Mouse (Mus musculus) T-helper 17 cell (primary cell): Measurements from ENCODE around the gene Obox1.
"Not testable (repeated sequence)": the region's sequence is repeated elsewhere in the genome, so short reads cannot be mapped to it uniquely, and the experiment has no call there.

Experiments used
- in situ Hi-C, 2 experiments: fragments of 300-600 bp; cut with MboI, MseI; formaldehyde crosslinking; loops; 1 replicate in 1 of 2; 2 replicates in 1 of 2; pipeline ENCODE4 v1.15.1; 2025; ENCODE audit warnings: high pct_unique_total_duplicates in 2 of 2

The Obox1 gene

DNA sequence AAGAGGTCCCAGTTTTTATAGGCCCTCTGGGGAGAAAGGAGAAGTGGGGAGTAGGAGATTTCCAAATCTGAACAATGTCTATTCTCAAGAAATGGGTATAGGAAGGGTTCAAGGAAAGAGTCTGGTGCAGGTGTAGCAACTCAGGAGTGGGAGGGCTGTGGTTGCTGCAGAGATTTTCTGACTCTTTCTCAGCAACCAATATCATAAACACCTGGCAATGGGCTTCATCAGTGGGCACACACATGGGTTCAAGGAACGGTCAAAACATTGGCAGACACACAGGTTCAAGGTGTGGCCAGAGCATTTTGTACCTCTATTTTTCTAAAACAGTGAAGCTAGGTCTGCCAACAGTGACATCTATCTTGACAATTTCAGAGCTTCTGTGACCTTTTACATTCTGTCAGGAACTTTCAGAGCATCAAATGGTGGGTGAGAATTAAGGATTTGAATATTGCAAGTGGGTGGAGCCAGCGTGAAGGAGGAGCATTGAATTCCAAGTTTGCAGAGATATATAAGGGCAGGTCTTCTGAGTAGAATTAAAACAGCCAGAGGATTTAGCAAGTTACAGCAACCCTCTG, at the start of gene Obox1, which contains the start of gene Obox2:
Obox1 (plus strand) TSS at position 528 of the 578 bp plus-strand sequence.
Obox2 (plus strand) TSS at position 301 of the 578 bp plus-strand sequence.
- in situ Hi-C loops = not testable (repeated sequence)

DNA sequence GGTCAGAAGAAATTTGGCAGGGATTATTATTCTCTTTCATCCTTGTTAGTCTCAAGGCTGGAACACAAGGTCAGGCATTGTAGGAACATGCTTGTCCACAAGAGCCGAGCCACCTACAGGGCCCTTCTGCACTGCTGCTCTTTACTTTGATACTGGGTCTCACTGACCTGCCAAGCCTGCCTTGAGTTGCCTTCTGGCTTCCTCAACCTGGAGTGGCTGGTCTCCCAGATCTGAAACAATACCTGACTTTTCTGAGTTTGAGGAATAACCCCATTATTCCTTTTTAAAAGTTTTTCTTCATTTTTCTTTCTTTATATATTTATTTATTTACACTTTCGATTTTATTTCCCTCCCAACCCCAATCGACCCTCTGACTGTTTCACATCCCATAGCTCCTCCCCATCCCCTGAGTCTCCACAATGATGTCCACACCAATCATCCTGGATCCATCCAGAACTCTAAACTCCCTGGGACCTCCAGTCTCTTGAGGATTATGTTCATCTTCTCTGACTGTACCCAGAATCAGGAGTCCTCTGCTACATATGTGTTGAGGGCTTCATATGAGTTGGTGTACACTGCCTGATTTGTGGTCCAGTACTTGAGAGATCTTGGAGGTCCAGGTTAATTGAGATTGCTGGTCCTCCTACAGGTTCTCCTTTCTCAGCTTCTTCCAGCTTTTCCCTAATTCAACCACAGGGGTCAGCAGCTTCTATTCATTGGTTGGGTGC, 10.6 kb downstream of the Obox1 start:
- in situ Hi-C loops = loop anchor here (5.0 kb wide), 1 partner anchor 158 kb away; no protein-coding TSS in a partner anchor

DNA sequence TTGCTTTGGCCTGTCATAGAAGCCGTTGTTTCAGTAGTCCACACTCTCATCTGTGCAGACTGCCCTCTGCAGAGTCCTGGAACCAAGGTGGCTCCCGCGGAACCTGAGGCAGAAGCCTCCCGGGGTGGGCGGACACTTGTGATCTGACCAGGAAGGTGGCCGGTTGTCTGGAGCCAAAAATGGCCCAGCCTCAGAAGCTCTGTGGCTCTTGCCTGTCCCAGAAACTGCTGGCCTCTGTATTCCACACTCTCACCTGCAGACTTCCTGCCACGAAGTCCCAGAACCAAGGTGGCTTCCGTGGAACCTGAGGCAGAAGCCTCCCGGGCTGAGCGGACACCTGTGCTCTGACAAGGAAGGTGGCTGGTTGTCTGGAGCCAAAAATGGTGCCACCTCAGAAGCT, 18.1 kb downstream of the Obox1 start:
- in situ Hi-C loops = not testable (repeated sequence)

DNA sequence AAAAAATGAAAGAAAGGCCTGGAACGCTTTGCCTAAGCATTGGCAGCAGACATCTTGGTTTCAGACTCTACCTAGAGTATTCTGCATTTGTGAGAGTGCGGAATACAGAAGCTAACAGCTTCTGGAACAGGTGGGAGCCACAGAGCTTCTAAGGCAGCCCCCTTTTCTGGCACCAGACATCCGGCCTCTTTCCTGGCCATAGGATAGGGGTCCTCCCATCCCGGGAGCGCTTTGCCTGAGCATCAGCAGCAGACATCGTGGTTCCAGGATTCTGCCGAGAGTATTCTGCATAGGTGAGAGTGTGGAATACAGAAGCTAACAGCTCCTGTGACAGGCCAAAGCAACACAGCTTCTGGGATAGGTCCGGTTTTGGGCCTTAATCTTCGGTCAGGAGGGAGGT, 29.3 kb downstream of the Obox1 start:
- in situ Hi-C loops = loop anchor here (5.0 kb wide), 1 partner anchor 159 kb away; no protein-coding TSS in a partner anchor

DNA sequence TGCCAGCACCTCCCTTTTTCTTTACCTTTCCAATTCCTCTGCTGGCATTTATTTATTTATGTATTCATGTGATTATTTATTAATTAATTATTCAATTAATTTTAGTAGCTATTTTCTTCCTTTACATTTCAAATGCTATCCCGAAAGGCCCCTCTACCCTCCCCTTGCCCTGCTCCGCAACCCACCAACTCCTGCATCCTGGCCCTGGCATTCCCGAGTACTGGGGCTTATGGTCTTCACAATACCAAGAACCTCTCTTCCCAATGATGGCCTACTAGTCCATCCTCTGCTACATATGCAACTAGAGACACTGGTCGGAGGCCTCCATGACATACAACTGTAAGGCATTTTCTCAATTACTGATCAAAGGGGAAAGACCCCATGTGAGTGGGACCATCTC, 36.8 kb downstream of the Obox1 start:
- in situ Hi-C loops = loop anchor here (5.0 to 10.0 kb wide), 2 partner anchors 178 to 251 kb away; no protein-coding TSS in a partner anchor

DNA sequence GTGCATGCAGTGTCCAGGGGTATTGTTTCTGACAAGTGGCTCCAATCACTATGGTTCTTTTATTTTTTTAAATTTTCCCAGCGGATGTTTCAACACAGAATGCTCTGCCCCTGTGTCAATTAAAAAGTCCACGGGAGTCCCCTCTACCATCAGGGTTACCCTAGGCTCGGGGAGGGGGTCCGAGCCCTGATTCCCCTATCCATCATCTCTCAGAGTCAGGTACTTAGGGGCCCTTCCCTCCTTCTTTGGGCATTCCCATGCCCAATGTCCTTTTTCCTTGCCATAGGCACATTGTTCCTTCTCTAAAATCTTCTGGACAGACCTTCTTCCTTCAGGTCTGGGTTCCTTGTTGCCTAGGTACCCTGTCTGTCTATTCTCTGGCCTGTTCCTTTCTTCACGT, 120.7 kb downstream of the Obox1 start:
- in situ Hi-C loops = loop anchor here in 1 of 2 experiments (10.0 kb wide), 1 partner anchor 485 kb away; no protein-coding TSS in a partner anchor
